Mouse (Mus musculus): ENCODE data around the gene 1810049J17Rik.

DNA sequence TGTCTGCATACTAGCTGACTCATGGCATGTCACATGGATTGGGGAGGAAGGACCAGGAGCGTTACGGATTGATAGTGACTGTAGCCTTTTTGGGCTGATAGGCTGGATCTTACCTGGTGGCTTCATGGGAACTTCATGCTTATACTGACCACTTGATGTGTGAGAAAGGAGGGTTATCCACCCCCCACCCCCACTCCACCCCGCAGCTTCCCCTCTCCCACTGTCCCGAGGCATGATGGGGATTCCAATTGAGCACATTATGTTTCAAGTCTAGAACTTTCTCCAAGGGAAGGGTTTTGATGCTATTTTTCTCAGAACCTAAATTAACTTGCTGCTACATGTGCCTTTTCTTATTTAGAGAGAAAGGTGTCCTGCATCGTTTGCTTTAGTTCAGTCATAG, 36.7 kb upstream of the 1810049J17Rik start:
- TF ChIP-seq CTCF (IDR thresholded peaks at IDR 0.05 in 2 of 3, conservative IDR thresholded peaks at IDR 0.05 in 1 of 3; ENCODE audit: control insufficient read depth in 1 of 3, insufficient read depth in 1 of 3, low read depth in 2 of 3, low read length in 3 of 3, poor library complexity in 1 of 3, severe bottlenecking in 1 of 3) (no peak), CHD2 (IDR thresholded peaks at IDR 0.05; ENCODE audit: low read length) (no peak), NRF1 (IDR thresholded peaks at IDR 0.05; ENCODE audit: insufficient read depth, low read depth, low read length, poor library complexity, severe bottlenecking) (no peak), TCF12 (IDR thresholded peaks at IDR 0.05; ENCODE audit: low read depth, low read length) (no peak), POLR2A (IDR thresholded peaks at IDR 0.05; ENCODE audit: control insufficient read depth in 1 of 2, insufficient read depth in 1 of 2, low read depth in 1 of 2, low read length in 2 of 2, poor library complexity in 1 of 2) (no peak), MAZ (IDR thresholded peaks at IDR 0.05; ENCODE audit: low read depth, low read length) (no peak), MAFK (IDR thresholded peaks at IDR 0.05; ENCODE audit: borderline replicate concordance, low read depth, low read length) (no peak), RAD21 (IDR thresholded peaks at IDR 0.05; ENCODE audit: low read depth, low read length) (no peak), GATA1 (IDR thresholded peaks at IDR 0.05; ENCODE audit: low read depth, low read length) (no peak), POLR2AphosphoS2 (IDR thresholded peaks at IDR 0.05; ENCODE audit: low read length) (no peak), ELF1 (IDR thresholded peaks at IDR 0.05; ENCODE audit: low read depth, low read length) (no peak), EP300 (IDR thresholded peaks at IDR 0.05; ENCODE audit: low read depth in 1 of 2, low read length in 2 of 2) (no peak), E2F4 (IDR thresholded peaks at IDR 0.05; ENCODE audit: borderline replicate concordance, low read depth, low read length) (no peak)

All from MEL (cell line).